Mouse (Mus musculus) testis, postnatal 14 days (tissue): ENCODE measurements around the gene Ampd2.

Experiments
- DNase-seq: peaks from one replicate; pipeline ENCODE4 v3.0.0; 2021; ENCODE audit warnings: low spot score

Gene Ampd2

GRCm38 (mm10) chr3:108086470-108086979 lies at the start of gene Ampd2:
Ampd2 (minus strand) TSS chr3:108086651.
- peak; percentile 85 for DNase-seq

GRCm38 (mm10) chr3:108134701-108135100 lies 48.2 kb upstream of the Ampd2 start:
- DNase-seq: no peak

GRCm38 (mm10) chr3:108132484-108132883 lies 46.0 kb upstream of the Ampd2 start:
- no peak for DNase-seq

GRCm38 (mm10) chr3:108131821-108132220 lies 45.4 kb upstream of the Ampd2 start:
- no peak for DNase-seq

GRCm38 (mm10) chr3:108131216-108131615 lies 44.8 kb upstream of the Ampd2 start:
- no peak for DNase-seq

GRCm38 (mm10) chr3:108129804-108130203 lies 43.4 kb upstream of the Ampd2 start:
- no peak for DNase-seq

GRCm38 (mm10) chr3:108129367-108129766 lies 42.9 kb upstream of the Ampd2 start:
- no peak for DNase-seq

GRCm38 (mm10) chr3:108128520-108128919 lies 42.1 kb upstream of the Ampd2 start:
- no peak for DNase-seq

GRCm38 (mm10) chr3:108126327-108126726 lies 39.9 kb upstream of the Ampd2 start:
- DNase-seq: no peak

- no peak for DNase-seq
Measured at GRCm38 (mm10) chr3:108124131-108124530, 37.7 kb upstream of the Ampd2 start.

GRCm38 (mm10) chr3:108123242-108123641 lies 36.8 kb upstream of the Ampd2 start:
- DNase-seq: no peak

- DNase-seq: no peak
Measured at GRCm38 (mm10) chr3:108121101-108121500, 34.6 kb upstream of the Ampd2 start.

- no peak for DNase-seq
Measured at GRCm38 (mm10) chr3:108117465-108117864, 31.0 kb upstream of the Ampd2 start.

- no peak for DNase-seq
Measured at GRCm38 (mm10) chr3:108113591-108114289, 27.3 kb upstream of the Ampd2 start.

GRCm38 (mm10) chr3:108112666-108113065 lies 26.2 kb upstream of the Ampd2 start:
- no peak for DNase-seq

- no peak for DNase-seq
Measured at GRCm38 (mm10) chr3:108112246-108112645, 25.8 kb upstream of the Ampd2 start.

GRCm38 (mm10) chr3:108111320-108111719 lies 24.9 kb upstream of the Ampd2 start:
- no peak for DNase-seq

- no peak for DNase-seq
Measured at GRCm38 (mm10) chr3:108105281-108105680, 18.8 kb upstream of the Ampd2 start.

- no peak for DNase-seq
Measured at GRCm38 (mm10) chr3:108102075-108102474, 15.6 kb upstream of the Ampd2 start.

- no peak for DNase-seq
Measured at GRCm38 (mm10) chr3:108101594-108101993, 15.1 kb upstream of the Ampd2 start.

GRCm38 (mm10) chr3:108098316-108098715 lies 11.9 kb upstream of the Ampd2 start:
- DNase-seq: no peak

GRCm38 (mm10) chr3:108097656-108098055 lies 11.2 kb upstream of the Ampd2 start:
- DNase-seq: no peak

GRCm38 (mm10) chr3:108096726-108097125 lies 10.3 kb upstream of the Ampd2 start:
- DNase-seq: no peak

GRCm38 (mm10) chr3:108096226-108096625 lies 9.8 kb upstream of the Ampd2 start:
- DNase-seq: no peak
